Mouse (Mus musculus) large intestine, adult 2 months (tissue): ENCODE measurements at regions not wholly inside any gene's neighbourhood (a gene's known extent, or its start where the extent isn't known, plus 50 kb on each side); places are given as distances from the start of the nearest gene placed in this dataset.
A peak's percentile ranks its signal among the peaks of the same experiment; 100 is the strongest.
"Not testable (repeated sequence)": the region's sequence is repeated elsewhere in the genome, so short reads cannot be mapped to it uniquely, and the experiment has no call there.

Experiments used
- DNase-seq: peaks from one replicate; pipeline ENCODE4 v3.0.0-alpha.2; 2012; ENCODE audit warnings: low read depth, low spot score
- WGBS: fragments of 180-500 bp; shearing (Covaris S2); methylation state at CpG from one replicate; pipeline ENCODE4 v1.1.7; 2018; 5-methylcytosine and 5-hydroxymethylcytosine counted together

- 47% methylated on average over 4 of the region's 4 CpGs for WGBS
- DNase-seq = not testable (repeated sequence)
Measured at GRCm38 (mm10) chr12:21680026-21680425, 262.6 kb upstream of the Ywhaq start.

GRCm38 (mm10) chr12:21649381-21649780 lies 231.9 kb upstream of the Ywhaq start:
- WGBS = 87% methylated on average over 8 of the region's 8 CpGs
- DNase-seq = not testable (repeated sequence)

- DNase-seq = peak; percentile 7
- 9% methylated on average over 2 of the region's 2 CpGs for WGBS
Measured at GRCm38 (mm10) chr12:21613781-21614180, 196.3 kb upstream of the Ywhaq start.

- no peak for DNase-seq
- WGBS = 61% methylated on average over 7 of the region's 7 CpGs
Measured at GRCm38 (mm10) chr12:21568415-21569040, 151.1 kb upstream of the Ywhaq start.

GRCm38 (mm10) chr12:21543962-21544361 lies 126.5 kb upstream of the Ywhaq start:
- not testable (repeated sequence) for DNase-seq
- WGBS = 44% methylated on average over 2 of the region's 2 CpGs

- DNase-seq = peak; percentile 16
- WGBS = 2% methylated on average over 34 of the region's 34 CpGs
Measured at GRCm38 (mm10) chr12:21543153-21543894, 125.9 kb upstream of the Ywhaq start.

GRCm38 (mm10) chr12:21531766-21532165 lies 114.3 kb upstream of the Ywhaq start:
- DNase-seq = no peak
- WGBS = 96% methylated on average over 3 of the region's 3 CpGs

GRCm38 (mm10) chr12:21529367-21529766 lies 111.9 kb upstream of the Ywhaq start:
- 90% methylated on average over 3 of the region's 3 CpGs for WGBS
- not testable (repeated sequence) for DNase-seq

- not testable (repeated sequence) for DNase-seq
- WGBS = 84% methylated on average over 8 of the region's 8 CpGs
Measured at GRCm38 (mm10) chr12:21527336-21527735, 109.9 kb upstream of the Ywhaq start.

- 47% methylated on average over 2 of the region's 2 CpGs for WGBS
- DNase-seq = not testable (repeated sequence)
Measured at GRCm38 (mm10) chr12:21526906-21527305, 109.5 kb upstream of the Ywhaq start.

GRCm38 (mm10) chr12:21525567-21525966 lies 108.1 kb upstream of the Ywhaq start:
- not testable (repeated sequence) for DNase-seq
- WGBS = 25% methylated on average over 6 of the region's 6 CpGs

- 67% methylated on average over 3 of the region's 3 CpGs for WGBS
- no peak for DNase-seq
Measured at GRCm38 (mm10) chr12:21522621-21523020, 105.2 kb upstream of the Ywhaq start.

- no peak for DNase-seq
- WGBS = 36% methylated on average over 3 of the region's 3 CpGs
Measured at GRCm38 (mm10) chr12:21519058-21519457, 101.6 kb upstream of the Ywhaq start.

GRCm38 (mm10) chr12:21512736-21513135 lies 95.3 kb upstream of the Ywhaq start:
- 69% methylated on average over 2 of the region's 2 CpGs for WGBS
- no peak for DNase-seq

GRCm38 (mm10) chr12:21511043-21511665 lies 93.7 kb upstream of the Ywhaq start:
- 89% methylated on average over 8 of the region's 8 CpGs for WGBS
- no peak for DNase-seq

GRCm38 (mm10) chr12:21507080-21507479 lies 89.6 kb upstream of the Ywhaq start:
- DNase-seq = no peak
- 14% methylated on average over 1 of the region's 1 CpGs for WGBS

GRCm38 (mm10) chr12:21505731-21506368 lies 88.4 kb upstream of the Ywhaq start:
- no peak for DNase-seq
- WGBS = 59% methylated on average over 6 of the region's 6 CpGs

GRCm38 (mm10) chr12:21503250-21503649 lies 85.8 kb upstream of the Ywhaq start:
- no peak for DNase-seq
- WGBS = 40% methylated on average over 4 of the region's 4 CpGs

- no peak for DNase-seq
Measured at GRCm38 (mm10) chr12:21496974-21497373, 79.5 kb upstream of the Ywhaq start.

GRCm38 (mm10) chr12:21495511-21495910 lies 78.1 kb upstream of the Ywhaq start:
- DNase-seq = no peak
- WGBS = 40% methylated on average over 6 of the region's 6 CpGs

More at GRCm38 (mm10) chr12:21496974-21497373, 79.5 kb upstream of the Ywhaq start:
- 76% methylated on average over 5 of the region's 5 CpGs for WGBS
